Mouse (Mus musculus): ENCODE results near the gene Ifna14. TPM values are rescaled to one million over a fixed set of nuclear protein-coding genes. Genes with fewer than 3 reads are reported as not detected.
"Not testable (repeated sequence)": the region's sequence is repeated elsewhere in the genome, so short reads cannot be mapped to it uniquely, and the experiment has no call there.

The Ifna14 gene
- not detected in 2 replicates for polyA plus RNA-seq (2012)

- no peaks in the 10 kb centered on the region for H3K27me3 ChIP-seq (ENCODE audit: control insufficient read depth)
- TF ChIP-seq GATA1 (IDR thresholded peaks at IDR 0.05; ENCODE audit: low read length) (no peak), TAL1 (IDR thresholded peaks at IDR 0.05; ENCODE audit: low read length) (no peak)
- H3K4me1 ChIP-seq (ENCODE audit: control insufficient read depth) = no peaks in the 10 kb centered on the region
- H3K36me3 ChIP-seq (ENCODE audit: control insufficient read depth) = no peaks in the 10 kb centered on the region
- H3K9me3 ChIP-seq (ENCODE audit: control insufficient read depth, low read length) = no peaks in the 10 kb centered on the region
- H3K4me3 ChIP-seq (replicated peaks) = no peak within 1 kb of the TSS
These were observed at the start of gene Ifna14 for GRCm38 (mm10) chr4:88571698-88572097. Ifna14 (minus strand) TSS chr4:88571798.

- no peaks in the 10 kb centered on the region for H3K27me3 ChIP-seq (ENCODE audit: control insufficient read depth)
- no peaks in the 10 kb centered on the region for H3K36me3 ChIP-seq (ENCODE audit: control insufficient read depth)
- no peaks in the 10 kb centered on the region for H3K9me3 ChIP-seq (ENCODE audit: control insufficient read depth, low read length)
- no peak within 1 kb of the TSS for H3K4me3 ChIP-seq (replicated peaks)
- TF ChIP-seq GATA1 (IDR thresholded peaks at IDR 0.05; ENCODE audit: low read length) (no peak), TAL1 (IDR thresholded peaks at IDR 0.05; ENCODE audit: low read length) (no peak)
- no peaks in the 10 kb centered on the region for H3K4me1 ChIP-seq (ENCODE audit: control insufficient read depth)
These were observed 31.7 kb upstream of the Ifna14 start, which contains the start of gene Ifna12 for GRCm38 (mm10) chr4:88603276-88603675. Ifna12 (minus strand) TSS chr4:88603376.

- no peak within 1 kb of the TSS for H3K4me3 ChIP-seq (replicated peaks)
- TF ChIP-seq TAL1 (IDR thresholded peaks at IDR 0.05; ENCODE audit: low read length) (no peak), GATA1 (IDR thresholded peaks at IDR 0.05; ENCODE audit: low read length) (no peak)
- no peaks in the 10 kb centered on the region for H3K4me1 ChIP-seq (ENCODE audit: control insufficient read depth)
These were observed 20.7 kb upstream of the Ifna14 start, which contains the start of gene Ifna9 for GRCm38 (mm10) chr4:88592285-88592684. Ifna9 (minus strand) TSS chr4:88592385.

GRCm38 (mm10) chr4:88561791-88562190 lies 9.8 kb downstream of the Ifna14 start:
- H3K4me1 ChIP-seq (ENCODE audit: control insufficient read depth) = no peaks in the 10 kb centered on the region
- no peak overlapping the region for H3K4me3 ChIP-seq (replicated peaks)
- H3K9me3 ChIP-seq (ENCODE audit: control insufficient read depth, low read length) = no peaks in the 10 kb centered on the region
- no peaks in the 10 kb centered on the region for H3K27me3 ChIP-seq (ENCODE audit: control insufficient read depth)
- no peaks in the 10 kb centered on the region for H3K36me3 ChIP-seq (ENCODE audit: control insufficient read depth)
- TF ChIP-seq GATA1 (IDR thresholded peaks at IDR 0.05; ENCODE audit: low read length) = no peak
- TF ChIP-seq TAL1 (IDR thresholded peaks at IDR 0.05; ENCODE audit: low read length) = no peak

More at GRCm38 (mm10) chr4:88592285-88592684, 20.7 kb upstream of the Ifna14 start, which contains the start of gene Ifna9:
- H3K9me3 ChIP-seq (ENCODE audit: control insufficient read depth, low read length) = no peaks in the 10 kb centered on the region
- H3K36me3 ChIP-seq (ENCODE audit: control insufficient read depth) = no peaks in the 10 kb centered on the region
- H3K27me3 ChIP-seq (ENCODE audit: control insufficient read depth) = no peaks in the 10 kb centered on the region

GRCm38 (mm10) chr4:88558145-88558544 lies 13.5 kb downstream of the Ifna14 start, which contains the start of gene Ifna15:
Ifna15 (minus strand) TSS chr4:88558245.
- H3K4me3 ChIP-seq (replicated peaks); H3K36me3 ChIP-seq (ENCODE audit: control insufficient read depth); H3K4me1 ChIP-seq (ENCODE audit: control insufficient read depth); H3K27me3 ChIP-seq (ENCODE audit: control insufficient read depth); H3K9me3 ChIP-seq (ENCODE audit: control insufficient read depth, low read length): not testable (repeated sequence)

GRCm38 (mm10) chr4:88550161-88550945 lies 21.2 kb downstream of the Ifna14 start:
- Histone ChIP-seq H3K4me3 (replicated peaks) (peak overlapping the region; percentile 63), H3K36me3 (ENCODE audit: control insufficient read depth) (no peaks in the 10 kb centered on the region), H3K4me1 (ENCODE audit: control insufficient read depth) (peaks cover 12% of the 10 kb centered on the region), H3K27me3 (ENCODE audit: control insufficient read depth) (no peaks in the 10 kb centered on the region), H3K9me3 (ENCODE audit: control insufficient read depth, low read length) (no peaks in the 10 kb centered on the region)
- TF ChIP-seq TAL1 (IDR thresholded peaks at IDR 0.05; ENCODE audit: low read length) (no peak), GATA1 (IDR thresholded peaks at IDR 0.05; ENCODE audit: low read length) (no peak)

GRCm38 (mm10) chr4:88547986-88548385 lies 23.6 kb downstream of the Ifna14 start:
- Histone ChIP-seq H3K27me3 (ENCODE audit: control insufficient read depth) (no peaks in the 10 kb centered on the region), H3K9me3 (ENCODE audit: control insufficient read depth, low read length) (no peaks in the 10 kb centered on the region), H3K4me3 (replicated peaks) (no peak overlapping the region), H3K36me3 (ENCODE audit: control insufficient read depth) (no peaks in the 10 kb centered on the region), H3K4me1 (ENCODE audit: control insufficient read depth) (peaks cover 12% of the 10 kb centered on the region)
- TF ChIP-seq GATA1 (IDR thresholded peaks at IDR 0.05; ENCODE audit: low read length) (no peak), TAL1 (IDR thresholded peaks at IDR 0.05; ENCODE audit: low read length) (no peak)

- Histone ChIP-seq H3K4me3 (replicated peaks) (no peak overlapping the region), H3K36me3 (ENCODE audit: control insufficient read depth) (no peaks in the 10 kb centered on the region), H3K4me1 (ENCODE audit: control insufficient read depth) (peaks cover 2% of the 10 kb centered on the region), H3K27me3 (ENCODE audit: control insufficient read depth) (no peaks in the 10 kb centered on the region), H3K9me3 (ENCODE audit: control insufficient read depth, low read length) (no peaks in the 10 kb centered on the region)
- TF ChIP-seq TAL1 (IDR thresholded peaks at IDR 0.05; ENCODE audit: low read length) = no peak
- no peak for TF ChIP-seq GATA1 (IDR thresholded peaks at IDR 0.05; ENCODE audit: low read length)
These were observed 27.9 kb downstream of the Ifna14 start for GRCm38 (mm10) chr4:88543649-88544234.

- Histone ChIP-seq H3K9me3 (ENCODE audit: control insufficient read depth, low read length) (no peaks in the 10 kb centered on the region), H3K36me3 (ENCODE audit: control insufficient read depth) (no peaks in the 10 kb centered on the region), H3K27me3 (ENCODE audit: control insufficient read depth) (no peaks in the 10 kb centered on the region), H3K4me3 (replicated peaks) (no peak overlapping the region), H3K4me1 (ENCODE audit: control insufficient read depth) (peaks cover 41% of the 10 kb centered on the region)
- no peak for TF ChIP-seq TAL1 (IDR thresholded peaks at IDR 0.05; ENCODE audit: low read length)
- no peak for TF ChIP-seq GATA1 (IDR thresholded peaks at IDR 0.05; ENCODE audit: low read length)
These were observed 34.3 kb downstream of the Ifna14 start for GRCm38 (mm10) chr4:88537328-88537727.

Data from erythroblast, embryonic 14.5 days (primary cell).